Mouse (Mus musculus) megakaryocyte, embryonic 14.5 days (primary cell): ENCODE results near the gene Gm21209.
"Not testable (repeated sequence)": the region's sequence is repeated elsewhere in the genome, so short reads cannot be mapped to it uniquely, and the experiment has no call there.

Experiments used
- FLI1 ChIP-seq: IDR thresholded peaks from 2 replicates; pipeline ENCODE4 v1.6.1; 2012; ENCODE audit warnings: low read length, inconsistent platforms, mixed read lengths
- GATA1 ChIP-seq: IDR thresholded peaks from 3 replicates; pipeline ENCODE4 v1.6.1; 2012; ENCODE audit warnings: mixed read lengths, low read length, inconsistent platforms, borderline replicate concordance

DNA sequence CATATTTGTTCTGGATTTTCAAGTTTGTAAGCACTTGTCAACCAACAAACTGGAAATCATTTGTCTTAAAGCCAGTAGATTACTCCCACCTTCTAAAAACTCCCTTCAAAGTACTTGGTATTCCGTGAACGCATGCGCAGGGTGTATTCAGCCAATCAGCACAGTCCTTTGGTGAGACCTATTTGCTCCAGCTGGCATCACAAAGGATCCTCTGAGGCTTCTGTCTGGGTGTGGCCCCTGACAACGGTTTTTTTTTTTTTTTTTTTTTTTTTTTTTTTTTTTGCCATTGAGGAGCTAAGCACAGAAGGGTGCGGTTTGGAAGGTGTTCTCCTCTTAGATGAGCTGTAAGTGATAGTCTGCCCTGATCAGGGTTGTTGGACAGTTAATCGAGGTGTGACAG lies at the start of gene Gm21209:
- not testable (repeated sequence) for TF ChIP-seq GATA1, FLI1
